Mouse (Mus musculus) kidney, adult 2 months (tissue): ENCODE data around the gene Ripor2.

Source experiments
- CTCF ChIP-seq: fragments of 200-500 bp; conservative IDR thresholded peaks from 2 replicates; pipeline ENCODE4 v1.5.1; 2011; ENCODE audit warnings: low read depth, mild to moderate bottlenecking, control low read depth, low read length, moderate library complexity, mixed read lengths; ENCODE audit not compliant: insufficient read depth, insufficient read length
- POLR2A ChIP-seq: fragments of 200-500 bp; IDR thresholded peaks from one replicate; pipeline ENCODE4 v1.6.1; 2011; ENCODE audit warnings: low read depth, low read length, control low read depth

GRCm38 (mm10) chr13:24565230-24565949 lies 16.6 kb upstream of the Ripor2 start:
- TF ChIP-seq CTCF (no peak), POLR2A (no peak)
